Mouse (Mus musculus) midbrain, embryonic 11.5 days (tissue): ENCODE measurements around the gene Sertad4. TPM values are rescaled to one million over a fixed set of nuclear protein-coding genes. Genes with fewer than 3 reads are reported as not detected.

ENCODE experiments used
- polyA plus RNA-seq: library from polyadenylated mRNA; unstranded; fragments of >200 nt; fragmentation: Nextera tagmentation; extraction: Ambion mirVana; gene quantifications from 2 replicates; pipeline ENCODE4 v1.2.1, GENCODE M21; 2014

Gene Sertad4
- polyA plus RNA-seq, 1 experiment from 2014 or later, result 14.3 TPM

Other genes with a start within 250 kb of the Sertad4 start
- 7.4 and 11.0 TPM in 2 replicates for gene Hhat, start 84.5 kb downstream of the Sertad4 start, polyA plus RNA-seq
- 6.3 and 6.4 TPM in 2 replicates for gene Syt14, start 180.0 kb upstream of the Sertad4 start, polyA plus RNA-seq